Mouse (Mus musculus): Measurements from ENCODE around the gene Arhgdia. TPM values are rescaled to one million over a fixed set of nuclear protein-coding genes. Genes with fewer than 3 reads are reported as not detected.

Arhgdia gene
- total and polyA plus RNA-seq, 2 experiments: 14.9 to 188 TPM

GRCm38 (mm10) chr11:120549986-120550809, 31.2 kb downstream of the Arhgdia start:
- whole genome bisulfite sequencing: 36% methylated on average over 11 of the region's 11 CpGs
- Histone ChIP-seq H3K79me2 (ENCODE audit: control insufficient read depth, insufficient read depth, low read length) (no peaks in the 10 kb centered on the region; the same call in 1 of the 2 replicates), H3K36me3 (ENCODE audit: control insufficient read depth, insufficient read depth, low read length) (no peaks in the 10 kb centered on the region), H3K4me1 (ENCODE audit: control insufficient read depth, insufficient read depth, low read length) (peaks cover 15% of the 10 kb centered on the region), H3K4me3 (ENCODE audit: insufficient read depth, low read depth, low read length) (peak overlapping the region; percentile 94), H3K27ac (replicated peaks; ENCODE audit: insufficient read depth, low read depth, low read length) (peak overlapping the region; percentile 81), H3K27me3 (ENCODE audit: control insufficient read depth, insufficient read depth, low read length) (no peaks in the 10 kb centered on the region), H3K9ac (ENCODE audit: low read depth, low read length) (peak overlapping the region; percentile 90)
- TF ChIP-seq POLR2A (IDR thresholded peaks at IDR 0.05; ENCODE audit: extremely low read depth, insufficient read depth, low read length) (no peak), CTCF (IDR thresholded peaks at IDR 0.05; ENCODE audit: low read depth, low read length) (no peak)
- no peak for DNase-seq (ENCODE audit: extremely low read depth, low read depth, low spot score)

GRCm38 (mm10) chr11:120549168-120549945, 32.1 kb downstream of the Arhgdia start, which contains the start of gene Mcrip1:
TSS of gene Mcrip1 (minus strand) at chr11:120549727.
- no peaks in the 10 kb centered on the region for H3K36me3 ChIP-seq (ENCODE audit: control insufficient read depth, insufficient read depth, low read length)
- DNase-seq (ENCODE audit: extremely low read depth, low read depth, low spot score): no peak
- no peaks in the 10 kb centered on the region; the same call in 1 of the 2 replicates for H3K79me2 ChIP-seq (ENCODE audit: control insufficient read depth, insufficient read depth, low read length)
- TF ChIP-seq POLR2A (IDR thresholded peaks at IDR 0.05; ENCODE audit: extremely low read depth, insufficient read depth, low read length) (peak; percentile 70), CTCF (IDR thresholded peaks at IDR 0.05; ENCODE audit: low read depth, low read length) (no peak)
- H3K4me3 ChIP-seq (ENCODE audit: insufficient read depth, low read depth, low read length): peak within 1 kb of the TSS; percentile 97
- H3K9ac ChIP-seq (ENCODE audit: low read depth, low read length): peak within 1 kb of the TSS; percentile 99
- peaks cover 14% of the 10 kb centered on the region for H3K4me1 ChIP-seq (ENCODE audit: control insufficient read depth, insufficient read depth, low read length)
- H3K27me3 ChIP-seq (ENCODE audit: control insufficient read depth, insufficient read depth, low read length): no peaks in the 10 kb centered on the region
- H3K27ac ChIP-seq (replicated peaks; ENCODE audit: insufficient read depth, low read depth, low read length): peak within 1 kb of the TSS; percentile 98
- WGBS: under 1% methylated on average over 75 of the region's 87 CpGs

GRCm38 (mm10) chr11:120548786-120549167, 32.6 kb downstream of the Arhgdia start:
- Histone ChIP-seq H3K36me3 (ENCODE audit: control insufficient read depth, insufficient read depth, low read length) (no peaks in the 10 kb centered on the region), H3K79me2 (ENCODE audit: control insufficient read depth, insufficient read depth, low read length) (no peaks in the 10 kb centered on the region; the same call in 1 of the 2 replicates), H3K4me1 (ENCODE audit: control insufficient read depth, insufficient read depth, low read length) (peaks cover 14% of the 10 kb centered on the region), H3K9ac (ENCODE audit: low read depth, low read length) (peak overlapping the region; percentile 99), H3K27me3 (ENCODE audit: control insufficient read depth, insufficient read depth, low read length) (no peaks in the 10 kb centered on the region), H3K27ac (replicated peaks; ENCODE audit: insufficient read depth, low read depth, low read length) (peak overlapping the region; percentile 98), H3K4me3 (ENCODE audit: insufficient read depth, low read depth, low read length) (peak overlapping the region; percentile 97)
- TF ChIP-seq CTCF (IDR thresholded peaks at IDR 0.05; ENCODE audit: low read depth, low read length): no peak
- TF ChIP-seq POLR2A (IDR thresholded peaks at IDR 0.05; ENCODE audit: extremely low read depth, insufficient read depth, low read length): no peak
- DNase-seq (ENCODE audit: extremely low read depth, low read depth, low spot score): no peak
- WGBS: under 1% methylated on average over 7 of the region's 7 CpGs

- Histone ChIP-seq H3K9ac (ENCODE audit: low read depth, low read length) (no peak overlapping the region; the same call in 1 of the 2 replicates), H3K36me3 (ENCODE audit: control insufficient read depth, insufficient read depth, low read length) (no peaks in the 10 kb centered on the region), H3K4me3 (ENCODE audit: insufficient read depth, low read depth, low read length) (no peak overlapping the region), H3K4me1 (ENCODE audit: control insufficient read depth, insufficient read depth, low read length) (peaks cover 14% of the 10 kb centered on the region), H3K27me3 (ENCODE audit: control insufficient read depth, insufficient read depth, low read length) (no peaks in the 10 kb centered on the region), H3K79me2 (ENCODE audit: control insufficient read depth, insufficient read depth, low read length) (no peaks in the 10 kb centered on the region; the same call in 1 of the 2 replicates), H3K27ac (replicated peaks; ENCODE audit: insufficient read depth, low read depth, low read length) (no peak overlapping the region; the same call in 1 of the 2 replicates)
- DNase-seq (ENCODE audit: extremely low read depth, low read depth, low spot score): no peak
- WGBS: 66% methylated on average over 3 of the region's 3 CpGs
- TF ChIP-seq POLR2A (IDR thresholded peaks at IDR 0.05; ENCODE audit: extremely low read depth, insufficient read depth, low read length) (no peak), CTCF (IDR thresholded peaks at IDR 0.05; ENCODE audit: low read depth, low read length) (no peak)
These were observed 33.2 kb downstream of the Arhgdia start for GRCm38 (mm10) chr11:120548214-120548613.

GRCm38 (mm10) chr11:120547469-120547868, 34.0 kb downstream of the Arhgdia start:
- no peak overlapping the region for H3K27ac ChIP-seq (replicated peaks; ENCODE audit: insufficient read depth, low read depth, low read length)
- no peak for DNase-seq (ENCODE audit: extremely low read depth, low read depth, low spot score)
- H3K4me1 ChIP-seq (ENCODE audit: control insufficient read depth, insufficient read depth, low read length): peaks cover 14% of the 10 kb centered on the region
- no peaks in the 10 kb centered on the region; the same call in 1 of the 2 replicates for H3K79me2 ChIP-seq (ENCODE audit: control insufficient read depth, insufficient read depth, low read length)
- TF ChIP-seq POLR2A (IDR thresholded peaks at IDR 0.05; ENCODE audit: extremely low read depth, insufficient read depth, low read length): no peak
- TF ChIP-seq CTCF (IDR thresholded peaks at IDR 0.05; ENCODE audit: low read depth, low read length): no peak; the same call in 1 of the 2 replicates
- no peak overlapping the region for H3K4me3 ChIP-seq (ENCODE audit: insufficient read depth, low read depth, low read length)
- 38% methylated on average over 2 of the region's 2 CpGs for whole genome bisulfite sequencing
- no peaks in the 10 kb centered on the region for H3K27me3 ChIP-seq (ENCODE audit: control insufficient read depth, insufficient read depth, low read length)
- no peak overlapping the region for H3K9ac ChIP-seq (ENCODE audit: low read depth, low read length)
- no peaks in the 10 kb centered on the region for H3K36me3 ChIP-seq (ENCODE audit: control insufficient read depth, insufficient read depth, low read length)
